Mouse (Mus musculus): ENCODE results near the gene Ndel1. TPM values are rescaled to one million over a fixed set of nuclear protein-coding genes. Genes with fewer than 3 reads are reported as not detected.
A peak's percentile ranks its signal among the peaks of the same experiment; 100 is the strongest.
"Not testable (repeated sequence)": the region's sequence is repeated elsewhere in the genome, so short reads cannot be mapped to it uniquely, and the experiment has no call there.

The Ndel1 gene
- total RNA-seq, 2 experiments from 2014 or later: 96.7 to 99.5 TPM

DNA sequence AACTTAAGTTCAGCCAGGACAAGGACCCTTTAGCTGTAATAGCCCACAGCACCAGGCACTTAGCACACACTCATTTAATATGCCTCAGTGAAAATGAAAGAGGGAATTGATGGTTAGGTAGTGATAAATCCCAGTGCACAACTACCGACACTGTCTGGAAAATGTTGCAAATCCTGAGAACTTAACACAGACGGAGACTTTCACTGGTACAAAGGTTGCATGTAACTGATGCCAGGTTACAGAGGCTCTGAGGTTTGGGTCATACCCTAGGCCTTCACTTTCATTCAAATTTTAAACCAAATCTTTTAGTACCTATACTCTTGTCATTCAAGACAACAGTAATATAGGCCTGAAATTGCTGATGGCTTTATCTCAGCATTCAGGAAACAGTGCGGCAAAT lies 14.3 kb downstream of the Ndel1 start:
- intact Hi-C loops (cut with DNase I): no loop called here
- DNase-seq (ENCODE audit: low spot score in 2 of 2): no peak

DNA sequence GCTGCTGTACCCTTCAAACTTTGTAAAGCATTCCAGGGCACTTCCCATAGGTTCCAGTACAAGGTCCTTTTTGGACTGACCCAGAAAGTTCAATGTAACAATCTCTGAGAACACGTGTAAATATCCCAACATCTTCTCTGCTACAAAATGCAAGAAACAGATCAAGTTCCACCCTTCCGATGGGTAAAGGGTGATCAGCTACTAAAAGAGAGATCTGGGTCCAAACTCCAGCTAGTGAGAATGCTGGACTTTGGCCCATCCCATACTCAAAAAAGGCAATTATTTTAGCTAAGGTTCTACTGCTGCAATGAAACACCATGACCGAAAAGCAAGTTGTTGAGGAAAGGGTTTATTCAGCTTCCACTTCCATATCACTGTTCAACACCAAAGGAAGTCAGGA lies 17.0 kb downstream of the Ndel1 start:
- intact Hi-C loops (cut with DNase I): no loop called here
- DNase-seq (ENCODE audit: low spot score in 2 of 2): no peak

DNA sequence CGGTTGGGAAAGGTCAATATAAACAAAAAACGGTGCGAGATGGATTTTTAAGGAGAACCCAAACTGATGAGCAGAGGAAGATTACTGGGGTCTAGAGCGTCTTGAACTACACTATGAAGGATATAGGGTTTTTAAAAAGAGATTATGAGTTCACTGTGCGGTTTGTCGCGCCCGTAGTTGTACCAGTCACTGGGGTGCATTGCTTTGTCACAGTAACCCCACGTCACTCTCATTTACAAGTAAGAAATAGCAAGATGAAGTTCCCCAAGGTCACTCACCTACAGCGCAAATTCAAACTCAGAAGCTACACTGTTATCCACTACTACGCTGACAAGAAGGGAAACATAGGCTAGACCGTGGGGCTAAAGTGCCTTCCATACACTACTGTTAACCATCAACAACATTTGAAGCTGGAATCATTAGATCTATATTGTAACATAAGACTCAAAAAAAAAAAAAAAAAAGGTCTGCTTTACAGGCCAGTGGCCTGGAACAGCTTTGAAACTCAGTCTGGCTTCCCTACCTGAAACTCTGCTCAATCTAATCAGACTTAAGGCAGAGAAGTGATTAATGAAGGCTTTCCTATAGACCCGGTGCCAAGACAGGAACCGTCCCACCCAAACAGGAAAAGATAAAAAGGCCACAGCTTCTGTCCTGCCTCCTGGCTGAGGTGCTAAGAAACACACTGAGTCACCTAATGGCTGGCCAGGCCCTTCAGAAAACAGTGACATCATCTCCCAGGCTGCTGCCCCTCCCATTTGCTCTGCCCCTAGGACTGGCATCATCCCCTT lies 17.9 kb downstream of the Ndel1 start:
- intact Hi-C loops (cut with DNase I): no loop called here
- DNase-seq (ENCODE audit: low spot score in 2 of 2): no peak

DNA sequence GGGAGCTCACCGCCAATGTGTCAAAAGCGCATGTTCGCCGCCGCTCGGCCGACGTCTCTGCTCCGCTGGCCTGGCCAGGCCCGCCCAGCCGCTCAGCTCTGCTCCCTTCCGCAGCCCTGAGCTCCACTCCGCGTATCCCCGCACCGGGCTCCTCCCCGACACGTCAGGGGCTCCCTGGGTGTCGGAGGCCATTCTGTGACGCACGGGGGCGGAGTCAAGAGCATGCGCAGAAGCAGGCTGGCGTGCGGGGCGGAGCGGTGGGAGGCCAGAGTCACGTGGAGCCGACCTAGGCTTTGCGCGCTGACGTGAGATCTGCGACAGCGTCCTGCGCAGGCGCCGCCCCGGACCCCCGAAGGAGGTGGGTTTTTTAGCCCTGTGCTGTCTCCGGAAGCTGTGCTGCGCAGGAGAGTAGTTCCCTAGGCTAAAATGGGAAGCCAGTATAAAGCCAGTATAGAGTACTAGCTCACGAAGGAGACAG lies 18.7 kb downstream of the Ndel1 start:
- DNase-seq (ENCODE audit: low spot score in 2 of 2): peak; percentile 99 to 100
- intact Hi-C loops (cut with DNase I): no loop called here

DNA sequence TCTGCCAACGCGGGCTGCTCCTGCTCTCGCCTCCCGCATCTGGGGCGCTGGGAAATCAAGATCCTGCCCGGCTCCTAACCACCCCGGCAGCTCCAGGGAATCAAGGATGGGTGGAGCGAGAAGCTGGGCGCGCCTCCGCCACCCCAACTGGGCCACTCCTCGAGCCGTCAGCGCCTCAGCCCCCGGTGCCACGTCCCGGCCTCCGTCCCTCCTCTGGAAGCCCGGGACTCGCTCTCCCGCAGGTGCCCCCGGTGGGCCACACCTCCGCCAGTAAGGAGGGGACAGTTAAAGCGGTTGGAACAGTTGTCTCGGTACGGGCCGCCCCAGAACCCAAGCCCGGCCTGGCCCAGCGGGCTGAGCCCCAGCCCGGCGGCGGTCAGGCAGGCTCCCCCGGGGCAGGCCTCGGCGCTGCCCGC lies 19.2 kb downstream of the Ndel1 start:
- intact Hi-C loops (cut with DNase I): no loop called here
- peak; percentile 48 to 56 for DNase-seq (ENCODE audit: low spot score in 2 of 2)

DNA sequence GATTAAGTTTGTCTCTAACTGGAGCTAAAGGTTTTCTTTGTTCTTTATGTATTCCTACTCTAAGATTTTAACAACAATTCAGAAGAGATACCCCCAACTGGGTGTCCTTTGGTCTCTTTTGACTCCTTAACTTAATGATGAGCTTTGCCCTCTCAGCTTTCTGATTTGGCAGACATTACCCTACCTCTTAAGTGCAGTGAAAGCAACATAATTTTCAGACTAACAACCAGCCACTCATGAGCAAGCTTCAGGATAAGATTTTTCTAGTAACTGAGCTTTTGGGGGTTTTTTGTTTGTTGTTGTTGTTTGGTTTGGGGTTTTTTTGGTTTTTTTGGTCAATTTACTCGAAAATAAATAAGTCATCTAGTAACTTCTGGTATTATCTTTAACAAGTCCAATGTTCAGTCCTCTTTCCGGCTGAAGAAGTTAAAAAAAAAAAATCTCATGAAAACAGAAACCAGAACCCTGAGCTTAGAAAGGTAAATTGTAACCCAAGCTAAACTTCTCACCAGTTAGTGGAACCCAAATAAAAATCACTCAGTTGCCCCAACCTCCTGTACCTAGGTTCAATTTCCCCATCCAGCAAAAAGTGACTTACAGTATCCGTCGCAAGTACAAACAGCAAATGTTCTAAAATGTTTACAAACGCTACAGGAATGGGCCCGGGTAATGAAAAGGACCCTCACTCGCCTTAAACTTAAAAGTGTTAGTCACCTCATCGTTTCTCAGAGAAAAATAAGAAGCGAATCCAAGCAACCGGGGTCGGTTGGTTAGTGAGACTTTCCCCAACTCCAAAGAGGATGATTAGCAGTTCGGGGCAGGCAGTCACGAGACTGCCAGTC lies 19.8 kb downstream of the Ndel1 start:
- intact Hi-C loops (cut with DNase I): no loop called here
- no peak for DNase-seq (ENCODE audit: low spot score in 2 of 2)

DNA sequence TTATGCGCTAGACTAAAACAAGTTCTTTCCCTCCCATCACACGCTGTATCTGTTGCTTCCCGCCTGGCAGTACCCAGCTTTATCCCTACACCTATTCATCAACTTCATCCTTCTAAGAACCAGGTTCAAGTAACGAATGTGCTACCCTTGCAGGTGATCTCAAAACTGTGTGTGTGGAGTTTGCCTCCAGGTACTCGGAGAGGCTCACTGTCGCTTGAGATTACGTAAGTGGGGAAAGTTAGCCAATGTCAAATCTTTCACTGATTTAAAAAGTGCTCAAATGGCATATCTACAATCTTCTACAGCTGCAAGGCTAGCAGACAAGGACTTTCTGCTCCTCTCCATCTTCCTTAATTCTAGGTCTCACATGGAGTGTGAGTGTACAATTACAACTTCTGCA lies 20.8 kb downstream of the Ndel1 start:
- intact Hi-C loops (cut with DNase I): no loop called here
- no peak for DNase-seq (ENCODE audit: low spot score in 2 of 2)

DNA sequence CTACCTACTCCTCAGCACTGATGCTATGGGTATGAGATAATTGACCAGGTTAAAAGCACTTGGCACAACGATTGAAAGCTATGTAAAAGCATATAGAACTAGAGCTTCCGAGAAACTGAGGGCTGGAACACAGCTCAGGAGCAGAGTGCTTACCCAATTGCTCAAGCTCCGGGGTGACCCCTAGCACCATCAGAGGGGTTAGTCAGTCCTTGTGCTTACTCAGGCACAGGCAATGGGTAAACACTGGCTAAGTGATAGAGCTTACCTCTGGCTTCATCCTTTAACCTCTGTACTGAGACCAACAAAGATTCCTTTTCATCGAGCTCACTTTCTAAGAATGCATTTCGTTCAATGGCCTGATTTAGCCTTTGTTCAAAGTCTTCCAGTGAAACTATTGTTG lies 32.1 kb downstream of the Ndel1 start:
- intact Hi-C loops (cut with DNase I): no loop called here
- no peak for DNase-seq (ENCODE audit: low spot score in 2 of 2)

DNA sequence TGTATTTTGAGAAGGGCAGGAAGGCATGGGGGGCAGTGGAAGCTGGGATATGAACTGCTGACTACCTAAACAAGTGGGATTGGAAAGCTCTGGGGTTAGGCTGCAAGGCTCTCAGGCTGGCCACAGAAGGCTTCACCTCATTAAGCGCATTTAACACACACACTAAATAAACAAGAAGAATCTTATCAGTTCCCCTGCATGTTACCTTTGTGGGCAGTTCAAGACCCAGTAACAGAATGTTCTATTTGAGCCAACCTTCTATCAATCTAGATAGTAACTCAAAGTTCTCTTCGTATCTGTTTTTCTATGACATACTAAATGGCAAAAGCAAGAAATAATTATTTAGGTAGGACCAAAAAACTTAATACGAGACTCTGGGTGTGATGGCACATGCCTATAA lies 36.6 kb downstream of the Ndel1 start:
- intact Hi-C loops (cut with DNase I): no loop called here

DNA sequence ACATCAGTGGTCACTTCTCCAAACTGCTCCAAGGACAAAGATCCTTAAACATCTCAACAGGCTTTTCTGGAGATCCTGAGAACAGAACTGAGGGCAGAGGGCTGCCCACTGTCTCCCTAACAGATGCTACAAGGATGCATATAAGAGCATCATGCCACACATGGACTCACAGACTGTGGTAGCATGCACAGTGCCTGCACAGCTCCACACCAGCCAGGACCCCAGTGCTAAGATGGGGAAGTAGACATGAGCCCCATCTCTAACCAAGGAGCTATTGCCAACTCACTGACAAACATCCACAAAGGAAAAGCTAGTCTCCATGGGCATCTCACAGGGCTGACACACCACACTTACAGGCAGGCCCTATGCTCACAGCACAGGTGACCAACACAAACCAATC lies 38.1 kb downstream of the Ndel1 start:
- DNase-seq (ENCODE audit: low spot score in 2 of 2): no peak
- intact Hi-C loops (cut with DNase I): no loop called here

More for the DNA sequence above, 36.6 kb downstream of the Ndel1 start:
- no peak for DNase-seq (ENCODE audit: low spot score in 2 of 2)

DNA sequence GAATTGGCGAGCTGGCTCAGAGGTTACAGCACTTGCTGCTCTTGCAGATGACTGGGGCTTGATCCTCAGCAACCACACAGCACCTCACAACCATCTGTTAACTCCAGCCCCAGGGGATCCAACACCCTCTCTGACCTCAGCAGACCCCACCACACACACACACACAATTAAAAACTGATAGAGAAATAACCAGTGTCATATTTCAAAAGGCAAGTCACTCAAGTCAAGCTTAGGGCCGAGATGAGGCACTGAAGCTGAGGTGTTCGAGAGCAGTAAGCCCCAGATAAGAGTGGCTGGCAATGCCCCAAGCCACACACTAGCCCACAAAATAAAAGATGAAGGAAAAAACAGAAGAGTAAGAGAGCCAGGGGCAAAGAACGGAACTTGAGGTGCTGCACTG lies 38.9 kb downstream of the Ndel1 start:
- intact Hi-C loops (cut with DNase I): no loop called here
- no peak for DNase-seq (ENCODE audit: low spot score in 2 of 2)

DNA sequence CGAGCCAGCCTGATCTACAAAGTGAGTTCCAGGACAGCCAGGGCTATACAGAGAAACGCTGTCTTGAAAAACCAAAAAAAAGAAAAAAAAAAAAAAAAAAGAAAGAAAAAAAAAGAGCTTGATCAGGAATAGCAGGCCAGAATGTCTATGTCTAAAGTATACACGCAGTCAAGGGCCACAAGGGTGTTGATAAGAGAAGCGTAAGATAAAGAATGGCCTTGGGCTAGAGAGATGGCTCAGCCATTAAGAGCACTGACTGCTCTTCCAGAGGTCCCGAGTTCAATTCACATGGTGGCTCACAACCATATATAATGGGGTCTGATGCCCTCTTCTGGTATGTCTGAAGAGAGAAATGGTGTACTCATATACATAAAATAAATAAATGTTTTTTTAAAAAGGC lies 40.1 kb downstream of the Ndel1 start:
- intact Hi-C loops (cut with DNase I): not testable (repeated sequence)

DNA sequence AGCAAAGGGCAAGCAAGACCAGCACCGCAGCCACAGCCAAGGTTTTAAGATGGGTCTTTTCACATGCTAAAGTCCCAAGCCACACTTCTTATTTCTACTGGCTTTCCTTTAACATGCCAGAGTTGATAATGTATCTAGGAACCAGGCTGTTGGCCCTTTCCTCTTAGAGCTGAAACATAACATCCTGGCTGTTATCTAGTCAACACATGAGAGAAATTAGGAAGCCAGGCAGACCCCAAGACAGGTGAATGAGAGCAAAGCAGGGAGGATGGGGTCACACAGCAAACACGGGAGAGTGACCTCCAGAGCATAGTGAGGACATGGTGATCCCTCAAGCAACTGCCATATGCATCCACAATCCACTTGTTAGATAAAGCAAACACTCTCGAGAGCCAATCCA lies 44.9 kb downstream of the Ndel1 start:
- intact Hi-C loops (cut with DNase I): no loop called here
- DNase-seq (ENCODE audit: low spot score in 2 of 2): no peak

More for the DNA sequence above, 40.1 kb downstream of the Ndel1 start:
- DNase-seq (ENCODE audit: low spot score in 2 of 2): not testable (repeated sequence)

DNA sequence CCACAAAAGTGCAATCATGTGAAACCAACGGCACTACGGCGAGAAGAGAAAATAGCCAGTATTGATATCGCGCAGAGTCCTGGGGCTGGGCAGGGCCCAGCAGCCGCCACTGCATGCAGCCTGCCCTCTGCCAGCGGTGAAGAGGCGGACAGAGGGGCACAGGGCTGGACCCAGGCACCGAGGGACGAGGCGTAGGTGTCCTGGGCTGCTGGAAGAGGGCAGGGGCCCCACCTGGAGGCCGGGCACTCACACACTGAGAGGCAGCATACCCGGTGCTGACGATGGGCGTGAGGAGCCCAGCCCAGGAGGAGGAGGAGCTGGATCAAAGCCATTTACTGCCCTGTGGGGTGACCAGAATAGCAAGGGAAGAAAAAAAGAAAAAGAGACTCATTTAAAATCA lies 49.3 kb downstream of the Ndel1 start:
- intact Hi-C loops (cut with DNase I): no loop called here
- no peak for DNase-seq (ENCODE audit: low spot score in 2 of 2)

DNA sequence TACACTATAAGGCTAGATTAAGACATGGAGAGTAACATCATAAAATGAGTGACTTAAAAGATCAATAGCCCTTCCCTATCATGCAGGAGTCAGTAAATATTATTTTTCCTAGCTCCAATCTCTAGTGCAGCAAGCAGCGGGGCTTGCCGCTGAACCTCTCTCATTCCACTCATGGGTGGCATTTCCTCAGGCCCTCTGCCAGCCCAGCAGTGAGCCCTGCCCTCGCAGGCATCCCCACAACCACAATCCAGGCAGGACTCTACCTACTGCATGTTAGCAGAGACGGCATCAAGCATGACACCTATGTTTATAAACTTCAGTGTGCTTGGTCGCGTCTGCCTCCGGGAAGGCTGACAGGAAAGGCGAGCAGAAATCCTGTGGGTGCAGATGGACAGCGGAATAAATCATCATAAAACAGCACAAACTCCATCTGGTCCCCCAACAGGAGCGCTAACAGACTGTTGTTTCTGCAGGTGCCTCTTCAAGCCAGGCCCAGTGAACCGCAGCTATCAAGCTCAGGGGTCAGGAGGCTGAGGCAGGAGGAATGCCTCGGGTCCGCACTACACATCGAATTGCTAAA lies 52.3 kb downstream of the Ndel1 start:
- intact Hi-C loops (cut with DNase I): no loop called here
- DNase-seq (ENCODE audit: low spot score in 2 of 2): no peak

DNA sequence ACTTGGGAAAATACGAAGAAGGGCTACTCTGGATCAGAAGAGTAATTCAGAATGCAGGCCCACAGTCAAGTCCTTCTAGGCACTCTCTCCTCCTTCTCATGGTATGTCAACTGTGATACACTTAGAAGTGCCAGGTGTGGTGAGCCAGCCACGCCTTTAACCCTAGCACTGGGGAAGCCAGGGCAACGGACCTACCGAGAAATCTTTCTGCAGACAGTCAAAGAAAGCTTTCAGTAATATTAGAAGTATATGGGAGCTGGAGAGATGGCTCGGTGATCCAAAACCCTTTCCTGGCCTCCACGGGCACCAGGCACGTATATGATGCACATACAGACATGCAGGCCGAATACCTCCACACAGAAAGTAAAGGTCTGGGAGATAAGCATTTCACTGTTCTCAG lies 53.2 kb downstream of the Ndel1 start:
- intact Hi-C loops (cut with DNase I): no loop called here
- no peak for DNase-seq (ENCODE audit: low spot score in 2 of 2)

DNA sequence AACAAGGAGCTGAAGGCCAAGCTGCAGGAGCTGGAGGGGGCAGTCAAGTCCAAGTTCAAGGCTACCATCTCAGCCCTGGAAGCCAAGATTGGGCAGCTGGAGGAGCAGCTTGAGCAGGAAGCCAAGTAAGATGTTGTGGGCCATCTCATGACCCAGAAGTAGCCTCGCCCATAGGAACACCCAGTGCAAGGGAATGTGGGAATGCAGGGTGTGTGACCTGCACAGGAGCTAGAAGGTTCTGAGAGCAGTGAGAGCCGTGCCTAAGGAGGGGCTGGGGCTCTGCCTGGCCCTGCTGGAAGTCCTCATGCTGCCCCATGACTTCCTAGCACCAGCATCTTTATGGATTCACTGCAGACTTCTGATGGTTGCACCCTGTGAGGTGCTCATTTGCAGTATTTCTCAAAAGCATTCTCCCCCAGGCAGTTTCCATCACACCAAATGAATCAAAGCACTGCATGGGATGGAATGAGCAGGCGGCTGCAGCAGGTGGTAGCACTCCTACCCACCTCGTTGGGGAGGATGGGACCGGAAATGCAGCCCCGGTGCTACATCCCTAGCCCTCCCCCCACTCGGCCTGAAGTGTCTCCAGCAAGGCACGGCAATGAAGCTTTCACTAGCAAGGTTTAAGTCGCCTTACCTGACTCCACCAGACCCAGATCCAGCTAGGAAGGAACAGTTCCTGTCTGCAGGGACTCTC lies 59.6 kb downstream of the Ndel1 start:
- intact Hi-C loops (cut with DNase I): no loop called here
- no peak for DNase-seq (ENCODE audit: low spot score in 2 of 2)

DNA sequence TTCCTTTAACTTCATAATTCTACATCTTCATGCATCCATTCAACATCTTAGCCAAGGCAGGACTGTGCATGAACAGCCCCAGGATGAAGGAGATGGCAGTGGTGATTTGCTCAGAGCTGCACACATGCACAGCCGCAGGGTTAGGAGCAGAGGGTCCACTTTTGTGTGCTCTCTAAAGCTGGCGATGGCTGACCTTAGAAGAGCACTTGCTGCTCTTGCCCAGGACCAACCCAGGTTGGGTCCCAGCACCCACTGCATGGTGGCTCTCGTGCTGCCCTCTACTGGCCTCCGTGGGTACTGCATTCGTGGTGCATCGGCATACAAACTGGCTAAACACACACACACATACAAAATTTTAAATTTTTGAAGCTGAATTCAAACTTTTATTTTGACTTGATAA lies 63.9 kb downstream of the Ndel1 start:
- intact Hi-C loops (cut with DNase I): loop anchor here (5.0 to 10.0 kb wide), 3 partner anchors 115 to 323 kb away; partner anchors contain the start of gene Myh10
- DNase-seq (ENCODE audit: low spot score in 2 of 2): peak; percentile 67 to 76

DNA sequence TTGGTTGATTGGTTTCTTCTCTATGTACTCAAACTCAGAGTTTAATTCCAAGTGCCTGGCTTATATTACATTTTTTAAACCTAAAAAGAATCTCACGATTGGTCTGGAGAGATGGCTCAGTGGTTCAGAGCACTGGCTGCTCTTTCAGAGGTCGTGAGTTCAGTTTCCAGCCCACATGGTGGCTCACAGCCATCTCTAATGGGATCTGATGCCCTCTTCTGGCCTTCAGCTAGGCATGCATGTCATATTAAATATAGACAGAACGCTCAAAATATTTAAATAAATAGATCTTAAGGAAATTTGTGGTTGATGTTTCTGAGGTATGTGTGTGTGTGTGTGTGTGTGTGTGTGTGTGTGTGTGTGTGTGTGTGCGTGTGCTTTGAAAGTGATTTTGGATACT lies 66.5 kb downstream of the Ndel1 start:
- DNase-seq (ENCODE audit: low spot score in 2 of 2): no peak
- intact Hi-C loops (cut with DNase I): loop anchor here (5.0 to 10.0 kb wide), 3 partner anchors 113 to 320 kb away; partner anchors contain the start of gene Myh10

DNA sequence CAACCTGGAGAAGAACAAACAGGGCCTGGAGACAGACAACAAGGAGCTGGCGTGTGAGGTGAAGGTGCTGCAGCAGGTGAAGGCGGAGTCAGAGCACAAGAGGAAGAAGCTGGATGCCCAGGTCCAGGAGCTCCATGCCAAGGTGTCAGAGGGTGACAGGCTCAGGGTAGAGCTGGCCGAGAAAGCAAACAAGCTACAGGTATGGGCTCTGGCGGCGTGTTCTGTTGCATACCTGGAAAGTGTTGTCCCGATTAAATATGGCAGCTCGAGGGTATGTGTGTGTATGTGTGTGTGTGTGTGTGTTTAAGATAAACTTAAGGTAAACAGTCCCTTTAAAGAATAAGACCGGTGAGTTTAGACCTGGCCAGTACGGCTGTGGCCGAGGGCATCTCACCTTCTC lies 73.4 kb downstream of the Ndel1 start:
- DNase-seq (ENCODE audit: low spot score in 2 of 2): no peak
- intact Hi-C loops (cut with DNase I): no loop called here

All from left cerebral cortex, postnatal 14 days (tissue).